Mouse (Mus musculus) spleen, adult 18-20 months (tissue): ENCODE measurements around the gene Cacna1i.

Source experiments
- DNase-seq, 2 experiments: peaks; one replicate each; pipeline ENCODE4 v3.0.0; 2022; ENCODE audit warnings: mixed read lengths in 2 of 2

Cacna1i gene

GRCm38 (mm10) chr15:80335196-80335595, 48.2 kb downstream of the Cacna1i start:
- DNase-seq = no peak

GRCm38 (mm10) chr15:80340348-80340747, 53.3 kb downstream of the Cacna1i start:
- DNase-seq = peak in 1 of 2 experiments; percentile 46

GRCm38 (mm10) chr15:80342394-80342793, 55.4 kb downstream of the Cacna1i start:
- DNase-seq = no peak

- no peak for DNase-seq
Observed at GRCm38 (mm10) chr15:80343031-80343430, 56.0 kb downstream of the Cacna1i start.

DNA sequence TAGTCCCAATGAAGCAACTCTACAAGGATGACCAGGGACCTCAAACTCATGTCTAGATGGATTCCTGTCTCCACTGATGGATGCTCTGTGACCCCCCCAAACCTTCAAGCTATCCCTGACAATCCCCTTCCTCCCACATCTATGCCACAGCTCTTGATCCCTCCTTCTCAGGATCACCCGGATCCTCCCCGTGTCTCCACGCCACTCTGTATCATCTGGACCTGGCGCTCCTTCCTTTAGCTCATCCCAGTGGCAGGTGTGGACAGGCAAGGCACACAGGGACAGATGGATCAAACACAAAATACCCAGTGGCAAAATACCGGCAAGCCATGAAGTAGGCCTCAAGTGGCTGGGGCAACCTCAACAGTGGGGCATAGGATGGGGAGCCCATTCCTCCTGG, 56.7 kb downstream of the Cacna1i start:
- no peak for DNase-seq

GRCm38 (mm10) chr15:80346510-80346909, 59.5 kb downstream of the Cacna1i start:
- DNase-seq = no peak

DNA sequence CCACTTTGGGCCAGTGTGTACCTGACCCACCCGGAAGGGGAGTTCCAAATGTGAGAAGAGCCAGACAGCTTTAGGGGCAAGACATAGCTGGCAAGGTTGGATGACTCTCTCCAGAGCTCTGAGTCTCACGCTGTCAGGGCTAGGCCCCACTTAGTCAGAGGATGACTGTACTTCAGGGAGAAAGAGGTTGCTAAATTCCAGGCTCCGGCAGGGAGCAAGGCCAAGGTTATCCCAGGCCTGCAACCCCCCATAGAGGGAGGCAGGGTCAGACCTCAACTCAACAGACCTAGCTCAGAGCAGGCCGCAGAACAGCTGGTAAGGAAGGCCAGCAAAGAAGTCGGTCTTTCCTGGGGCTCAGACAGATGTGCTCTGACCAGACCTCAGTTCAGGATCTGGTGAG, 63.4 kb downstream of the Cacna1i start:
- no peak for DNase-seq

GRCm38 (mm10) chr15:80358798-80359197, 71.8 kb downstream of the Cacna1i start:
- DNase-seq = no peak

- no peak for DNase-seq
Observed at GRCm38 (mm10) chr15:80361780-80362508, 74.9 kb downstream of the Cacna1i start.

GRCm38 (mm10) chr15:80362509-80363172, 75.6 kb downstream of the Cacna1i start:
- DNase-seq = no peak

GRCm38 (mm10) chr15:80363821-80364715, 77.0 kb downstream of the Cacna1i start:
- DNase-seq = no peak

DNA sequence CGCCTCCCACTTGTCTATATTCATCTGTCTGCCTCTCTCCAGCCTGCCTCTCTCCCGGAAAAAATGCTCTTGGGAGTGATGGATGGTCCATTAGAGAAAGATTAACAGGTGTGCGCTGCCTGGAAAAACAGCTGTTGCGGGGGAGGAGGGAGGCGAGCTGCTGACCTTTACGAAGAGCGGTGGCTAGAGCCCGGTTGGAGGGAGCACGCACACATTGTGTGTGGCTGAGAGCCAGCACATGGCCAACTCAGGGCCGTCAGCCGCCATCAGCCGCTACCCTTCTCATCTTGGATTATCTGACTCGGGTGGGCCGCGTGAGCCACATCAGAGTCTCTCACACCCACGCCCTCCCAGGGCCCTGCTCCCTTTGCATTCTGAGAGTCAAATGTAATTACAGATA, 79.9 kb downstream of the Cacna1i start:
- no peak for DNase-seq

GRCm38 (mm10) chr15:80373219-80373964, 86.4 kb downstream of the Cacna1i start:
- no peak for DNase-seq

- no peak for DNase-seq
Observed at GRCm38 (mm10) chr15:80374854-80375253, 87.8 kb downstream of the Cacna1i start.

DNA sequence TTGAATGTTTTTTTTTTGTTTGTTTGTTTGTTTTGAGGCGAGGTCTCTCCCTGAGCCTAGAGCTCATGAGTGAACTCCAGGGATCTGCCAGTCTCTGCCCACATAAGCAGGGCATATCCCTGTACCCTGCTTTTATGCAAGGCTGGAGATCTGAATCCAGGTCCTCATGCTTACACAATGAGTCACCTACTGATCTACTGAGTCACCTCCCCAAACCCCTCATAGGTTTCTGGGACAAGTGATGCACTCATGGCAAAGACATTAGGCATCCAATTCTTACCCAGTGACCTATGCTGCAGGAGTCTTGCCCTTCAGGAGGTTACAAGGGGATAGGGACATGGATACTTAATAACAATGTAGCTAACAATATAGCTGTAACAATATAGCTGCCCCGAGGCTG, 100.1 kb downstream of the Cacna1i start:
- no peak for DNase-seq

GRCm38 (mm10) chr15:80391791-80392190, 104.8 kb downstream of the Cacna1i start:
- DNase-seq = no peak

DNA sequence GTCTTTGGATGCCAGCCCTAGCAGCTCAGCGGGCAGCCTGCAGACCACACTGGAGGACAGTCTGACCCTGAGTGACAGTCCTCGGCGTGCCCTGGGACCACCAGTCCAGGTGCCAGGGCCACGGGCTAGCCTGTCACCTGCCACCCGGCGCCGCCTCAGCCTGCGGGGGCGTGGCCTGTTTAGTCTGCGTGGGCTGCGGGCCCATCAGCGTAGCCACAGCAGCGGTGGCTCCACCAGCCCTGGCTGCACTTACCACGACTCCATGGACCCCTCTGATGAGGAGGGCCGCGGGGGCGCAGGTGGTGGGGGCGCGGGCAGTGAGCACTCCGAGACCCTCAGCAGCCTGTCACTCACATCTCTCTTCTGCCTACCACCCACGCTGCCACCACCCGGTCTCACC, 108.0 kb downstream of the Cacna1i start:
- DNase-seq = no peak

DNA sequence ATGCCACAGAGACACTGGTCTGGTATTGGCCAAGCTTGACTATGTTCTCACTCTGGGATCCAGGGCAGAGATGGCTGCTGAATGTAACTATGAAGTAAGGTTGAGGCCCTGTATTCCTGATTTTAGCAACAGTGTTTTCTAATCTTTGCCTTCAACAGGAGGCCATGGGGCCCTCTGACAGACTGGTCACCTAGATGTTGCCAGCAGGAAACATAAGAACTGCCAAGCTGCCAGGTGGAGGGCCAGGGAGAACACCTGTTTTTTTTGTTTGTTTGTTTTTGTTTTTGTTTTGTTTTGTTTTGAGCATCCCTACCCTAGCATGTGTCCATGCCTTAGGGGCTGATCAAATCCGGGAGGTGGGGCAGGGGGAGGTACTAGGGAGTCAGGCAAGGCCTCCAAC, 112.4 kb downstream of the Cacna1i start:
- no peak for DNase-seq

DNA sequence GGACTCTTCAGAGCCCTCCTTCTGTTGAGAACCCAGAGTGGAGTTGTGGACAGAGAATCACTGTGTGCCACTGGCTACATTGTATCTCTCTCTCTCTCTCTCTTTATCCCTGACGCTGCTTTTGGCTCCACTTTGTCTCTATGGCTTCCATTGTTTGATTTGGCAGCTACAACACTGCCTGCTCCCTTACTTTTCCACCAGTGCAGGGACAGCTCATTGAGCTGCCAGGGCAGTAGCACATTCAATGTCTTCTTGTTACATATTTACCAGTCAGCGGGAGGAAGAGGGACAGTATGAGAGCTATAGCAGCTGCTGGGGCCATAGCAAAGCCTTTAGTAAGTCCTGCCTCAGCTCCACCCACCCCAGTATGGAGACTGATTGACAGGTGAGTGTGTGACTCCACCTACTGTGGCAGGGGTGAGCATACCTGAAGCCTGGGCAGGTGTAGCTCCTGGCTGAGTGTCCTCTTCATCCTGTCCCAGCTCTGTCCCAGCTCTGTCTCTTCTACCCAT, 114.4 kb downstream of the Cacna1i start:
- no peak for DNase-seq

- no peak for DNase-seq
Observed at GRCm38 (mm10) chr15:80401980-80402379, 114.9 kb downstream of the Cacna1i start.

DNA sequence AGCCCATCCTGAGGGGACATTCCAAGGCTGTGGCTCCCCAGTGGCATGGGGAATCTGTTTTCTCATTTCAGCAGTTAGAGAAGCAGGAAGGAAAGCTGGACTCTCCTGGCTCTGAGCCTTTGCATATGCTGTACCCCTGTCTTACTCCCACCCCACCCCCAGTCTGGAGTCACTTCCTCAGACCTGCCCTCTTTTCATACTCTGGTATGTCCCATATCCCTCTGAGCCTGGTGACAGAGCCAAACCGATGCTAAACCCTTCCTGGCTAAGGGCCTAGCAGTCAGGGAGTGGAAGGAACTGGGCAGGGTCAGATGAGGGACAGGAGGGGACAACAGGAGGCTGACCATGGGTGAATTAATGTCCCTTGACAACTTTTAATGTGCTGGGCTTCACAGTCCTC, 120.8 kb downstream of the Cacna1i start:
- no peak for DNase-seq

GRCm38 (mm10) chr15:80410661-80411060, 123.6 kb downstream of the Cacna1i start:
- no peak for DNase-seq

DNA sequence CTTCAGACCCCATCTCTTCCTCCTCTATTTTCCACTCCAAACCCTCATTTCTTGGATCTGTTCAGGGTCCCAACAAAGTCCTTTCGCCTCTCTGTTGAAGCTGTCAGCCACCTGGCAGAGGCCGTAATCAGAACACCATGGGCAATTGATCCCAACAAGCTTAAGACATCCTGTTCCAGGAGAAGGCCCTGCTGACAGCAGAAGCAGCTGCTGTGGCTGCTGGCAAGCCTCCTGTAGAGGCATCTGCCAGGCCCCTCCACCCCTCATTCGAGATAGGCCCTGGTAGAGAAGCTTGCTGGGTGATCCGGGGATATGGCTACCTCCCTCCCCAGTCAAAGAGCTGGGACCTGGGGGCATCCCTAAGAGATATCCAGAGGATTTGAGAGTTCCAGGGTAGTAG, 126.0 kb downstream of the Cacna1i start:
- DNase-seq = no peak
